Mouse (Mus musculus) B cell, adult 62 days (primary cell): ENCODE results near the gene Gm20795. TPM values are rescaled to one million over a fixed set of nuclear protein-coding genes. Genes with fewer than 3 reads are reported as not detected.

ENCODE experiments used
- total RNA-seq: library from RNA; stranded (reverse); gene quantifications from 4 replicates; pipeline ENCODE4 v1.2.4, GENCODE M21; 2023

The Gm20795 gene
- not detected in 4 replicates for total RNA-seq

DNA sequence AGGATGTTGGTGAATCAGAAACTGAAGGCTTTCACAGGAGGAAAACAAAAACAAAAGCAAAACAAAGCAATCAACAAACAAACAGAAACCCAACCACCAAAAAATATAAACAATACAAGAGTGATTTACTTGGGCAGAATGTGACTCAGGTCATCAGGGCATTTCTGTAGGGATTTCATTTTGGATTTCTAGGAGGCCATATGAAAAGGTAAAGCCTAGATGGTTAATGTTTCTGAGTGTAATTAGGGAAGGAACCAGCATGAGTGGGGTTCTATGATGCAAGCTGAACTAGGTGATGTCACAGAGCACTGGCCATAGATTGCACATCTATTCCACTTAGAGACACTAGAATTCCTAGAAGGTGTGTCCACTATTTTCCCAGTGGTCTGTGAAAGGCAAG, at the start of gene Gm20795:
Gene Gm20795, plus strand, starts transcription at position 301 of the 400 bp plus-strand sequence.

DNA sequence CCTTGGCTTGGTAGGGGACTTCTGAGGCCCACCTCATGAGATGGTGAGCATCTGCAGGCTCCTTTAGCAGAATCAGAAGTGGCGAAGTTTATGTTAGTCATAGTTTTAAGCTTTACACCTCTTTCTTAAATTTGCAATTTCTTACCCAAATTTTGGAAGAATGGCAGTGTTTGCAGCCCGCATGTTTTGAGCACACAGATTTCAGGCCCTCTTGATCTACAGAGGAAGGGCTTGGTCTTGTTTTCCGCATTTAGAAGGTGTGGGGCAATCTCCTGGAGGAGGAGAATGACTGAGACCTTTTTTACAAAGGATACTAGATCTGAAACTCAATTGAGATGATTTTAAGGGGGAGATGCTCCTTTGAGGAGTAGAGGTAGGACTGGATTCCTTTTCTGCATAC, 29.0 kb upstream of the Gm20795 start, which contains the start of gene Gm21797:
Gene Gm21797, minus strand, starts transcription at position 101 of the 400 bp plus-strand sequence.

Other genes starting within 250 kb of the Gm20795 start
- not detected in 4 replicates for gene Gm21852, start 152.9 kb upstream of the Gm20795 start, total RNA-seq
- gene Gm21797, start 29.1 kb upstream of the Gm20795 start, total RNA-seq: not detected in 4 replicates